Mouse (Mus musculus) embryonic stem cell, embryonic (primary cell): ENCODE results near the gene Gtf2h4.

ENCODE experiments used
- CTCF ChIA-PET, 4 experiments: fragments of 300-600 bp in 2 of 4; fragments of 350-600 bp in 2 of 4; sonication (Branson Sonifier 250); formaldehyde crosslinking; loops; one replicate each; lab custom pipeline; 2022; ENCODE audit warnings: inconsistent platforms in 2 of 4; lab: Charles Lee
- POLR2A ChIA-PET, 4 experiments: fragments of 300-600 bp in 2 of 4; fragments of 350-600 bp in 2 of 4; sonication (Branson Sonifier 250); formaldehyde crosslinking; loops; one replicate each; lab custom pipeline; 2022; ENCODE audit warnings: antibody characterized with exemption in 4 of 4, inconsistent platforms in 1 of 4; lab: Charles Lee

Gene Gtf2h4

DNA sequence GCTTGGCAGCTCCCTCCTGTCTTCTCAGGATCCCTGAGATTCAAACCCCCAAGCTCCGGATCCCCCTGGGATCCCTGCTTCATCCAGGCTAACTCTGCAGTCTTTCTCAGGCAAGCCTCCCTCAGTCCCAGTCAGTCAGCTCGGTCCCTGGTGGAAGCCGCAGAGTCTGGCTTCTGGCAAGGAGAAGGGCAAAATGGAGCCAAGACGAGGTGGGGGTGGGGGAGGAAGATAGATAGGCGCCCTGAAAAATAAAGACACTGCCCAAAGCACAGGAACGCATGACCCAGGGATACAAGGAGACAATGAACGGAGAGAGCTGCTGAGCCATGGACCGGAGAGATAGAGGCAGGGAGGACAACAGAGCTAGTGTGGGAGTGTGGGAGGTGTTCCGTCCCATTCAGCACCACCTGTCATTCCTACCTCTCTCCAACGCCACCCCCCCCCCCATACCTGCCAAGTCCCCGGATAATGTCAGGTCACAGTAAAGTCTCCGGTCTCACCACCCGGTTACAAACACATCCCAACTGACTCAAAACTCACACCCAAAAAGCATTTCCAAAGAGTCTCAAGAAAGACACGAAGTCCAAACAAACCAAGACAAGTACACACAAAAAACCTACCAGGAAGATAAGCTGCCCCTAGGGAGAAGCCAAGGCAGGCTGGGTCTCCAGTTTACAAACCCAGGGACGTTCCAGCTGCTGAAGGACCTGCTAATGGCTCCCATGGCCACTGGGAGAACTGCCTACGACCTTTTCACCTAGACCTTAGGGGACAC, 27.9 kb upstream of the Gtf2h4 start:
- ChIA-PET CTCF (interaction anchor here (0.5 to 3.2 kb wide), 21 partner anchors 10 to 296 kb away, joined by 3 to 17 read pairs (median 3); no protein-coding TSS in a partner anchor), POLR2A (interaction anchor here in 3 of 4 experiments (0.6 to 2.3 kb wide), 33 partner anchors 10 to 543 kb away, joined by 3 to 13 read pairs (median 3); partner anchors contain the start of genes Flot1 (in 1 of the 3), Mdc1 (in 1 of the 3), Mrps18b (in 1 of the 3) and Ppp1r10 (in 1 of the 3))

GRCm38 (mm10) chr17:35700371-35700961, 26.9 kb upstream of the Gtf2h4 start:
- ChIA-PET POLR2A (interaction anchor here in 3 of 4 experiments (0.6 to 2.3 kb wide), 12 partner anchors 11 to 280 kb away, joined by 3 to 13 read pairs (median 4); partner anchors contain the start of gene Flot1 (in 1 of the 3)), CTCF (interaction anchor here (0.5 to 3.2 kb wide), 9 partner anchors 10 to 174 kb away, joined by 3 to 17 read pairs (median 5); no protein-coding TSS in a partner anchor)

DNA sequence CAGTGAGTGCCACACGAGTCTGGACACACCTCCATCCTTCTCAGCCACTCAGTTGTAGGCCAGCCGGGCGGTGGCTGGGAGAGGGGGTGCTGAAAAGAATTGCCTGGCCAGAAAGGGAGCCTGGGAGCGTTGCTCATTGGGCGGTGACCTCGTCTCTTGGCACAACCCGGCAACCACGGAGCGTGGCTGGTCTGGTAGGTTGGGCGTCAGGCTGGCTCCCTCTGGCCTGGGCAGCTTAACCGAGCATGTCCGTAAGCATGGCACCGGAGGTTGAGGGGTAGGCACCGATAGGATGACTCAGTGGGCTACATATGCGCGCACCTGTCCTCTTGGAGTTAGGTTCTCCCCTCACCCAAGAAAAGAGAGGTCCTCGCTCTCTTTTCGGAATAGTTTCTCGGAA, 26.4 kb upstream of the Gtf2h4 start:
- CTCF ChIA-PET, result interaction anchor here in 1 of 4 experiments (0.6 to 3.2 kb wide), 2 partner anchors 39 to 126 kb away, joined by 3 to 17 read pairs; no protein-coding TSS in a partner anchor

GRCm38 (mm10) chr17:35698501-35698883, 25.0 kb upstream of the Gtf2h4 start:
- ChIA-PET CTCF (interaction anchor here in 2 of 4 experiments (0.9 to 2.1 kb wide), 7 partner anchors 13 to 63 kb away, joined by 3 to 7 read pairs (median 4); no protein-coding TSS in a partner anchor), POLR2A (interaction anchor here in 3 of 4 experiments (0.5 to 2.1 kb wide), 14 partner anchors 8 to 221 kb away, joined by 3 to 10 read pairs (median 3); partner anchors contain the start of gene Ier3 (in 1 of the 3))

More for the DNA sequence above, 26.4 kb upstream of the Gtf2h4 start:
- POLR2A ChIA-PET, result no interaction called here

DNA sequence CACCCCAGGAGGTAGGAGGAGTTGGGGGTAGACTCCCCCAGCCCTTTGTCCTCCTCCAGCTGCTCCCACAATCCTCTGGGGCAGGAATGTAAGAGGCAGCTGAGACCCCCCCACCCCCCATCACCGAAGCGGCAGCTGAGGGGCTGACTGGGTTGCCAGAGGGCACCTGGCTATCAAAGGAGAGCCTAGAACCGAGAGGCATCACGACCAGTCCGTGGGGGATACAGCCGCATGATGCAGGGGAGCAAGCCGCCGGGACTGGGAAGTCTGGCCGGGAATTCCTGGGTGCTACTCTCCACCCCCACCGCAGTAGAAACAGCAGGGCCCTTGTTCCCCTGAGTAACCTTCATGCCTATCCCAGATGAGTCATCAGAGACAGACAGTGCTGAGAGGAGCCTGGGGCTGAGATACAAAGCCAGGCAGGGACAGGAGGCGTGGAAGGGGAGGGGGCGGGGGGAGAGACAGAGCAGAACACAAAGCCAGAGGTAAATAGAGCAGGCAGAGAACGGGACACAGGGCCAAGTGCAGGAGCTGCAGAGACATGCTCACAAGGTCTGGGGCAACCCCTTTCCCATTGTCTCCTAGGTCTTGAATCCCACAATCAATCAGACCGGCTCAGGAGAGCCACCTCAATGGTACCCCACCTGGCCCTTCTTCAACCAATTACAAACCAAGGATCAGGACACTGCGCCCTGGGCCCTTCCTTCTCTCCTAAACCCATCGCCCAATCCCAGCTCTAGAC, 24.4 kb upstream of the Gtf2h4 start:
- POLR2A ChIA-PET, result interaction anchor here in 3 of 4 experiments (0.6 to 2.1 kb wide), 18 partner anchors 8 to 221 kb away, joined by 3 to 10 read pairs (median 3); partner anchors contain the start of gene Ier3 (in 2 of the 3)
- CTCF ChIA-PET, result interaction anchor here in 2 of 4 experiments (0.9 to 2.1 kb wide), 7 partner anchors 14 to 63 kb away, joined by 3 to 7 read pairs (median 4); no protein-coding TSS in a partner anchor

DNA sequence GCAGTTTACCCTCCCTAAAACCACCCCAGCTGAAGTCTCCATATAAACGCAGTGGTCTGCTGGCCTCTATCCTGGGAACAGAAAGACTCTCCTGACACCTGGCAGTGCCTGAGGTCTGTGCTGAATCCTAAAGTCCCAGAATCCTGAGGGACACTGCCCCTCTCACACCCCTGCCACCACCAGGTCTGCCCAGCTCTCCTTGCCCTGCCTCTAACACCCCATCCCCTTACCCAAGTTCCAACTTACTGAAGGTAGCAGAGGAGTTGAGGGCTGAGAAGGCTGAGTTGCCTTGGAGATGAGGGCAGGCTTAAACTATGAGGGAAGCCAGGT, 23.9 kb upstream of the Gtf2h4 start:
- CTCF ChIA-PET, result interaction anchor here in 2 of 4 experiments (0.5 to 4.7 kb wide), 5 partner anchors 14 to 64 kb away, joined by 3 to 43 read pairs (median 5); no protein-coding TSS in a partner anchor
- POLR2A ChIA-PET, result interaction anchor here in 3 of 4 experiments (0.6 to 2.1 kb wide), 9 partner anchors 12 to 176 kb away, joined by 3 to 10 read pairs (median 3); partner anchors contain the start of genes Gtf2h4 (in 1 of the 3) and Ier3 (in 1 of the 3)

GRCm38 (mm10) chr17:35696691-35697090, 23.2 kb upstream of the Gtf2h4 start:
- ChIA-PET CTCF (interaction anchor here in 3 of 4 experiments (0.5 to 4.7 kb wide), 5 partner anchors 40 to 129 kb away, joined by 3 to 43 read pairs (median 6); no protein-coding TSS in a partner anchor), POLR2A (interaction anchor here in 2 of 4 experiments (0.5 to 1.8 kb wide), 7 partner anchors 18 to 495 kb away, joined by 3 to 4 read pairs (median 3); partner anchors contain the start of genes Gtf2h4 (in 1 of the 2) and Ier3 (in 1 of the 2))

GRCm38 (mm10) chr17:35695289-35695688, 21.8 kb upstream of the Gtf2h4 start:
- ChIA-PET POLR2A (interaction anchor here in 2 of 4 experiments (0.5 to 1.8 kb wide), 4 partner anchors 9 to 163 kb away, joined by 3 to 4 read pairs (median 3); partner anchors contain the start of gene Ddr1 (in 1 of the 2)), CTCF (interaction anchor here (0.6 to 4.7 kb wide), 34 partner anchors 9 to 184 kb away, joined by 3 to 43 read pairs (median 4); partner anchors contain the start of genes Ddr1 (in 1 of the 4) and Dhx16 (in 1 of the 4))

DNA sequence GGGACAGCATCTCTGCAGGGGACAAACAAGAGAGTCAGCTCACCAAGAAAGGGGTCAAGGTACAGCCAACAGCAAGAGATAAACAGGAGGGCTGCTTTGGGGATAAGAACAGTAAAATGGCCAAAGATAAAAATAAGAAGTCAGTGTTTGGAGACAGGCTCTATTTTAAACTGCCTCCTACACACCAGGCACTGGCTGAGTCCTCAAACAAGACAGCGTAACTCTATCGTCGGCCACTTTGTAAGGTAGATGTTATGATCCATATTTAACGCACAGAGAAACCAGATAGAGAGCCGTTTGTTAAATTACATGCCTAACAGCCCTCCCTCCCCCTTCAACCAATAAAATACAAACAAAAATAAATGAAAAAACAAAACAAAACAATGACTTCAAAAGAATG, 20.4 kb upstream of the Gtf2h4 start:
- ChIA-PET CTCF (interaction anchor here in 3 of 4 experiments (0.5 to 4.7 kb wide), 4 partner anchors 13 to 42 kb away, joined by 3 to 43 read pairs (median 14); no protein-coding TSS in a partner anchor), POLR2A (interaction anchor here in 2 of 4 experiments (0.6 to 1.8 kb wide), 3 partner anchors 11 to 269 kb away, joined by 3 to 6 read pairs (median 3); no protein-coding TSS in a partner anchor)

- CTCF ChIA-PET, result interaction anchor here in 2 of 4 experiments (1.0 to 1.2 kb wide), 4 partner anchors 19 to 108 kb away, joined by 3 to 6 read pairs (median 4); partner anchors contain the start of gene Gtf2h4 (in 1 of the 2)
- POLR2A ChIA-PET, result interaction anchor here in 1 of 4 experiments (3.1 kb wide), 1 partner anchor 11 kb away, joined by 11 read pairs; no protein-coding TSS in a partner anchor
These were observed 18.8 kb upstream of the Gtf2h4 start for GRCm38 (mm10) chr17:35692368-35692767.

GRCm38 (mm10) chr17:35691811-35692210, 18.3 kb upstream of the Gtf2h4 start:
- CTCF ChIA-PET, result interaction anchor here in 3 of 4 experiments (0.6 to 1.7 kb wide), 6 partner anchors 18 to 190 kb away, joined by 3 to 7 read pairs (median 5); partner anchors contain the start of gene Gtf2h4 (in 1 of the 3)

GRCm38 (mm10) chr17:35689936-35690645, 16.6 kb upstream of the Gtf2h4 start:
- ChIA-PET POLR2A (interaction anchor here in 3 of 4 experiments (0.5 to 3.1 kb wide), 16 partner anchors 8 to 202 kb away, joined by 3 to 11 read pairs (median 3); partner anchors contain the start of genes Ddr1 (in 2 of the 3), Gtf2h4 (in 1 of the 3) and Ier3 (in 1 of the 3)), CTCF (interaction anchor here (0.6 to 1.7 kb wide), 15 partner anchors 11 to 92 kb away, joined by 3 to 10 read pairs (median 4); no protein-coding TSS in a partner anchor)

More at GRCm38 (mm10) chr17:35691811-35692210, 18.3 kb upstream of the Gtf2h4 start:
- POLR2A ChIA-PET, result interaction anchor here in 2 of 4 experiments (0.6 to 3.1 kb wide), 6 partner anchors 11 to 329 kb away, joined by 3 to 11 read pairs (median 3); partner anchors contain the start of gene H2-T24 (in 1 of the 2)

DNA sequence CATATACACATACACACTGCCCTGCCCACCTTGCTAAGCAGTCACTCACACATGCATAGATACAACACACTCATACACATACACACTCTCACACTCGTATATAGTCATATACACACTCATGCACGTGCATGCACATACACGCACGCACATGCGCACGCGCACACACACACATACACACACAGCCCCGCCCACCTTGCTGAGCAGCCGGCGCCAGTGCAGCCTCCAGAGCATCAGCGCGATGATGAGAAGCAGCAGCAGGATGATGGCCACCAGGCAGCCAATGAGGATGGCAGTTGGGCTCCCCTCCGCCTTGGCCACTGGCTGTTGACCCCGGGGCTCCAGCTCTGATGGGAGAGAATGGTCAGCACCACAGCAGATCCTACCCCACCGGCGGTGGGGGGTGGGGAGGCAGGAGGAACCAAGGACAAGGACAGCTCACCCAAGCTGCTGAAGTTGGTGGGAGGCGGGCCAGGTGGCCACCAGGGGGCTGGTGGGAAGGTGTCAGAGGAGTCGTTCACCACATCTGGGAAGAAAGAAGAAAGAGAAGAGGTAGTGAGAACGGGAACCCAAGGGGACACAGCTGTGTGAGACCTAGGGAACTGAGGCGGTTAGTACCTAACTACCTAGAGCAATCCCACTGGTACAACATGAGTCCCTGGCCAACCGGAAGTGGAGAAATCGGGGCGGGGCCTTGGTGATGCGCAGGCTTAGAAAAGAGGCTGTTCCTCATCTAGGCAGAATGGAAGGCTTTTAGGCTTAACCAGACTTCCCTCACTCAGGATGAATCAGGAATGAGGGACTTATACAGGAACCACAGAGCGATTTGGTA, 15.0 kb upstream of the Gtf2h4 start:
- CTCF ChIA-PET, result interaction anchor here (0.5 to 1.1 kb wide), 6 partner anchors 8 to 533 kb away, joined by 3 to 6 read pairs (median 4); no protein-coding TSS in a partner anchor
- POLR2A ChIA-PET, result interaction anchor here in 1 of 4 experiments (1.9 kb wide), 1 partner anchor 15 kb away, joined by 7 read pairs; the partner anchor contains the start of gene Gtf2h4

DNA sequence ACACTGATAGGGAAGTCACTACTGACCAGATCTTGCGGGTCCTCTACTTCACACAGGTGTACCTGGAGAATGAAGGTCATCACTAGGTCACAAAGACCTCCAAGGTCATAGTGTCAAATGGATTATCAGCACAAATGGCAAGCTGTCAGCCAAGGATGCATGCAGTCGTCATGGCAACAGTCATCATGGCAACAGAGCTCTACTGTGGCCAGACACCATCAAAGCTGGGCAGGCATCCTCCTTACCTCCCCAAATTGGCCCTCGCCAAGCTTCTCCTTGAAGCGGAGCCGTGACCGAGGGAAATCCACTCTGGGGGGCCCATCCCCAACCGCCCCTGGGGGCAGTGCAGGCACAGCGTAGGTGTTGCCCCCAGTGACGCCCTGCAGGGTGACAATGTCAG, 11.5 kb upstream of the Gtf2h4 start:
- ChIA-PET POLR2A (interaction anchor here in 3 of 4 experiments (0.6 to 3.0 kb wide), 5 partner anchors 12 to 813 kb away, joined by 3 to 10 read pairs (median 5); partner anchors contain the start of gene Gtf2h4 (in 1 of the 3)), CTCF (interaction anchor here in 3 of 4 experiments (0.6 to 1.4 kb wide), 3 partner anchors 30 to 55 kb away, joined by 3 to 6 read pairs (median 5); no protein-coding TSS in a partner anchor)
